Mouse (Mus musculus) midbrain, embryonic 13.5 days (tissue): Measurements from ENCODE around the gene Olfr1222. TPM values are rescaled to one million over a fixed set of nuclear protein-coding genes. Genes with fewer than 3 reads are reported as not detected.

Experiments used
- polyA plus RNA-seq: library from polyadenylated mRNA; unstranded; fragments of >200 nt; fragmentation: Nextera tagmentation; extraction: Ambion mirVana; gene quantifications from 2 replicates; pipeline ENCODE4 v1.2.1, GENCODE M21; 2015

Olfr1222 gene
- polyA plus RNA-seq, 1 experiment from 2014 or later: not detected

Other genes with a start within 250 kb of the Olfr1222 start
- gene Olfr1208, start 230.7 kb downstream of the Olfr1222 start, polyA plus RNA-seq: not detected in 2 replicates
- not detected in 2 replicates for gene Olfr1209, start 217.9 kb downstream of the Olfr1222 start, polyA plus RNA-seq
- not detected in 2 replicates for gene Olfr1211, start 194.9 kb downstream of the Olfr1222 start, polyA plus RNA-seq
- not detected in 2 replicates for gene Olfr1212, start 179.1 kb downstream of the Olfr1222 start, polyA plus RNA-seq
- not detected in 2 replicates for gene Gm13762, start 152.8 kb downstream of the Olfr1222 start, polyA plus RNA-seq
- not detected in 2 replicates for gene Olfr1214, start 140.4 kb downstream of the Olfr1222 start, polyA plus RNA-seq
- not detected in 2 replicates for gene Olfr1215, start 126.1 kb downstream of the Olfr1222 start, polyA plus RNA-seq
- gene Olfr1216, start 114.7 kb downstream of the Olfr1222 start, polyA plus RNA-seq: not detected in 2 replicates
- not detected in 2 replicates for gene Olfr1217, start 101.0 kb downstream of the Olfr1222 start, polyA plus RNA-seq
- gene Olfr1218, start 71.9 kb downstream of the Olfr1222 start, polyA plus RNA-seq: not detected in 2 replicates
- not detected in 2 replicates for gene Olfr1219, start 49.5 kb downstream of the Olfr1222 start, polyA plus RNA-seq
- not detected in 2 replicates for gene Olfr1220, start 26.2 kb downstream of the Olfr1222 start, polyA plus RNA-seq
- not detected in 2 replicates for gene Olfr1221, start 15.8 kb downstream of the Olfr1222 start, polyA plus RNA-seq
- gene Olfr1223, start 18.5 kb upstream of the Olfr1222 start, polyA plus RNA-seq: not detected in 2 replicates
- not detected in 2 replicates for gene Olfr1224-ps1, start 31.0 kb upstream of the Olfr1222 start, polyA plus RNA-seq
- gene Olfr1225, start 41.6 kb upstream of the Olfr1222 start, polyA plus RNA-seq: not detected in 2 replicates
- gene Olfr1226, start 67.0 kb upstream of the Olfr1222 start, polyA plus RNA-seq: not detected in 2 replicates
- not detected in 2 replicates for gene Olfr1228, start 121.0 kb upstream of the Olfr1222 start, polyA plus RNA-seq
- not detected in 2 replicates for gene Olfr1229, start 155.0 kb upstream of the Olfr1222 start, polyA plus RNA-seq
- not detected in 2 replicates for gene Olfr1230, start 164.2 kb upstream of the Olfr1222 start, polyA plus RNA-seq
- gene Olfr1231, start 174.0 kb upstream of the Olfr1222 start, polyA plus RNA-seq: not detected in 2 replicates
- not detected in 2 replicates for gene Olfr1232, start 196.6 kb upstream of the Olfr1222 start, polyA plus RNA-seq
- not detected in 2 replicates for gene Olfr1233, start 209.3 kb upstream of the Olfr1222 start, polyA plus RNA-seq
- gene Olfr1234, start 231.8 kb upstream of the Olfr1222 start, polyA plus RNA-seq: not detected in 2 replicates